Mouse (Mus musculus) lung, embryonic 16.5 days (tissue): ENCODE results near the gene Ubash3a. TPM values are rescaled to one million over a fixed set of nuclear protein-coding genes. Genes with fewer than 3 reads are reported as not detected.

Experiments used
- ATAC-seq: fragments of 200-750 bp; cut with Nextera tagmentation; 2 replicates; pipeline ENCODE4 v1.8.0; 2017; ENCODE audit warnings: low read depth, mild to moderate bottlenecking, moderate library complexity
- H3K27ac ChIP-seq: fragments of 300-500 bp; sonication (generic); 2 replicates; pipeline ENCODE4 v1.5.1; 2014; ENCODE audit warnings: mild to moderate bottlenecking, control low read depth, low read length
- H3K27me3 ChIP-seq: fragments of 300-500 bp; sonication (generic); 2 replicates; pipeline ENCODE4 v1.6.1; 2014; ENCODE audit warnings: low read depth, low read length, mixed read lengths; ENCODE audit not compliant: control insufficient read depth, insufficient read depth
- H3K36me3 ChIP-seq: fragments of 300-500 bp; sonication (generic); 2 replicates; pipeline ENCODE4 v1.6.1; 2014; ENCODE audit warnings: low read length; ENCODE audit not compliant: control insufficient read depth, insufficient read depth
- H3K4me1 ChIP-seq: fragments of 300-500 bp; sonication (generic); replicated peaks from 2 replicates; pipeline ENCODE4 v1.6.1; 2014; ENCODE audit warnings: low read length, mixed read lengths; ENCODE audit not compliant: control insufficient read depth, insufficient read depth
- H3K4me2 ChIP-seq: fragments of 300-500 bp; sonication (generic); 2 replicates; pipeline ENCODE4 v1.6.1; 2014; ENCODE audit warnings: low read depth, low read length, control low read depth
- H3K4me3 ChIP-seq: fragments of 300-500 bp; sonication (generic); 2 replicates; pipeline ENCODE4 v1.5.1; 2014; ENCODE audit warnings: mild to moderate bottlenecking, low read length, control low read depth
- H3K9ac ChIP-seq: fragments of 300-500 bp; sonication (generic); 2 replicates; pipeline ENCODE4 v1.6.1; 2014; ENCODE audit warnings: low read length, control low read depth
- H3K9me3 ChIP-seq: fragments of 300-500 bp; sonication (generic); 2 replicates; pipeline ENCODE4 v1.6.1; 2016; ENCODE audit warnings: low read length; ENCODE audit not compliant: control insufficient read depth
- WGBS: fragments of 180-500 bp; shearing (Covaris S2); extraction: QIAGEN DNeasy Blood & Tissue Kit; methylation state at CpG from one replicate; pipeline ENCODE4 v1.1.7; 2014; 5-methylcytosine and 5-hydroxymethylcytosine counted together
- polyA plus RNA-seq: library from polyadenylated mRNA; unstranded; fragments of >200 nt; fragmentation: Nextera tagmentation; extraction: Ambion mirVana; gene quantifications from 2 replicates; pipeline ENCODE4 v1.2.1, GENCODE M21; 2015

Ubash3a gene
- polyA plus RNA-seq = 0.90 and 1.6 TPM in 2 replicates

- Histone ChIP-seq H3K27me3 (no peaks in the 10 kb centered on the region), H3K4me3 (no peak within 1 kb of the TSS), H3K9me3 (no peaks in the 10 kb centered on the region), H3K9ac (no peak within 1 kb of the TSS), H3K4me1 (no peaks in the 10 kb centered on the region), H3K4me2 (no peak within 1 kb of the TSS), H3K27ac (no peak within 1 kb of the TSS), H3K36me3 (no peaks in the 10 kb centered on the region)
- no peak for ATAC-seq
- 50% methylated on average over 12 of the region's 12 CpGs for WGBS
Observed at GRCm38 (mm10) chr17:31207771-31208334, at the start of gene Ubash3a. Ubash3a (plus strand) TSS chr17:31207873.

DNA sequence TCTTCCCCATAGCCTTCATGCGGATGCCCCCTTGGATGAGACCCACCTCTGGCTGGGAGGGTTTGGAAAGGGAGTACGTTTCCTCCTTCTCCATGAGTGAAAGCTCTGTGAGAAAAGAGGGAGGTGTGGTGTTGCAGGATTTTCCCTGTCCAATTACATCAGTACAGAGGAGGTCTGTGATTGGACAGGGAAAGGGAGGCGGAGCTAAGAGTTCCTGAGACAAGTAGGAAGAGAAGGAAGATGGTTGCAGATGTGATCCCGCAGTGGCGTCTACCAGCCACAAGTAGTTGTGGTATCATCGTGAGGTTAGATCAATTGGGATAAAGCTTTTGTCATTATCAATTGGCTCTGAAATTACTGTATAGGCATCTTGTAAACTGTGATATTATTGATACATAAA is 49.8 kb upstream of the Ubash3a start:
- ATAC-seq = no peak
- Histone ChIP-seq H3K4me1 (no peaks in the 10 kb centered on the region), H3K27ac (no peak overlapping the region), H3K27me3 (no peaks in the 10 kb centered on the region), H3K9ac (no peak overlapping the region), H3K4me3 (no peak overlapping the region), H3K36me3 (no peaks in the 10 kb centered on the region), H3K4me2 (no peak overlapping the region), H3K9me3 (no peaks in the 10 kb centered on the region)
- 73% methylated on average over 6 of the region's 6 CpGs for WGBS

DNA sequence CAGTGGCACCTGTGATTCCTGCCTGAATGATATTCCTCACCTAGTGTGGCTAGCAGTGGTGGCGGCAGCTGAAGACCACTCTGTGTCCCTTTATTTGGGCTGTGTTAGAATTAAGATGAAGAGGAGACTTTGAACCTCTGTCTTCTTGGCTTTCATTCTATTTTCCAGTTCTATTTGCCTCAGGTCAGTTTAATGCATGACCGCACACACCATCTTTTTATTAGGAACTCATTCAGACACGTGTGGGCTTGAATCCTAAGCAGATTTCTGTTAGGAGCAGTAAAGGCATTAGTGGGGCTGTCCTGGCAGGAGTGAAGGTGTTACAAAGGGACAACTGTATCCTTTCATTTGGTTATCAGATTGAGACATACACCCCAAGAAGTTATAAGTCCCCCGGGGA is 47.4 kb upstream of the Ubash3a start:
- Histone ChIP-seq H3K9ac (no peak overlapping the region), H3K4me2 (no peak overlapping the region), H3K27ac (no peak overlapping the region), H3K27me3 (no peaks in the 10 kb centered on the region), H3K4me1 (no peaks in the 10 kb centered on the region), H3K36me3 (no peaks in the 10 kb centered on the region), H3K4me3 (no peak overlapping the region), H3K9me3 (no peaks in the 10 kb centered on the region)
- no peak for ATAC-seq
- 80% methylated on average over 4 of the region's 4 CpGs for WGBS

DNA sequence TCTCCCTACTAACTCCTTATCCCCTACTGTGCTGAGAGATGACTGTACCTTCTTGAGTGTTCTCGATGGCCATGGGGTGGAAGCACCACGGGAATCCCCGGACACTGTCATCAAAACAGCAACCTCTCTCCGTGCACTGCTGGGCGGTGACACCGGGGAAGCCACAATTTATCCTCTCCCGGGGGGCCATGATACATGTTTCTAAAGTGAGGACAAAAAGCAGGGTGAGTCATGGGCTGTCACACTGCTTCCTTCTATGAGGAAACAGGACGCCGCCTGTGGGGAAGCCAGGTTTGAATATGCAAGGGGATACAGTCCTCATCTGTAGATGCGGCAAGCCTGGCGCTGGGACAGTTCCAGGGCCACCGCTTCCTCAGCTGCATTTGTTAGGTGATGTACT is 45.1 kb upstream of the Ubash3a start:
- no peak overlapping the region for H3K4me2 ChIP-seq
- no peaks in the 10 kb centered on the region for H3K36me3 ChIP-seq
- ATAC-seq = no peak

GRCm38 (mm10) chr17:31163821-31164220 is 43.9 kb upstream of the Ubash3a start:
- Histone ChIP-seq H3K27ac (no peak overlapping the region), H3K4me3 (no peak overlapping the region), H3K36me3 (no peaks in the 10 kb centered on the region), H3K9ac (no peak overlapping the region), H3K9me3 (no peaks in the 10 kb centered on the region), H3K4me1 (no peaks in the 10 kb centered on the region; the same call in 1 of the 2 replicates), H3K4me2 (no peak overlapping the region), H3K27me3 (no peaks in the 10 kb centered on the region)
- no peak for ATAC-seq
- 71% methylated on average over 2 of the region's 2 CpGs for WGBS

More for the DNA sequence above, 45.1 kb upstream of the Ubash3a start:
- H3K9me3 ChIP-seq = no peaks in the 10 kb centered on the region
- H3K27me3 ChIP-seq = no peaks in the 10 kb centered on the region
- no peak overlapping the region for H3K9ac ChIP-seq
- 78% methylated on average over 12 of the region's 12 CpGs for WGBS
- no peak overlapping the region for H3K4me3 ChIP-seq
- no peaks in the 10 kb centered on the region for H3K4me1 ChIP-seq
- H3K27ac ChIP-seq = no peak overlapping the region

- 68% methylated on average over 6 of the region's 6 CpGs for WGBS
- no peak within 1 kb of the TSS for H3K9ac ChIP-seq
- ATAC-seq = no peak
Observed at GRCm38 (mm10) chr17:31165127-31165526, 42.5 kb upstream of the Ubash3a start, which contains the start of gene Tff1. Tff1 (minus strand) TSS chr17:31165277.

GRCm38 (mm10) chr17:31169796-31170195 is 37.9 kb upstream of the Ubash3a start:
- Histone ChIP-seq H3K9ac (no peak overlapping the region), H3K9me3 (no peaks in the 10 kb centered on the region), H3K4me1 (no peaks in the 10 kb centered on the region; the same call in 1 of the 2 replicates), H3K4me3 (no peak overlapping the region), H3K36me3 (no peaks in the 10 kb centered on the region), H3K4me2 (no peak overlapping the region), H3K27me3 (no peaks in the 10 kb centered on the region), H3K27ac (no peak overlapping the region)
- 47% methylated on average over 5 of the region's 5 CpGs for WGBS
- ATAC-seq = no peak

More at GRCm38 (mm10) chr17:31165127-31165526, 42.5 kb upstream of the Ubash3a start, which contains the start of gene Tff1:
- Histone ChIP-seq H3K4me3 (no peak within 1 kb of the TSS), H3K9me3 (no peaks in the 10 kb centered on the region), H3K4me2 (no peak within 1 kb of the TSS), H3K27me3 (no peaks in the 10 kb centered on the region), H3K4me1 (no peaks in the 10 kb centered on the region; the same call in 1 of the 2 replicates), H3K27ac (no peak within 1 kb of the TSS), H3K36me3 (no peaks in the 10 kb centered on the region)

DNA sequence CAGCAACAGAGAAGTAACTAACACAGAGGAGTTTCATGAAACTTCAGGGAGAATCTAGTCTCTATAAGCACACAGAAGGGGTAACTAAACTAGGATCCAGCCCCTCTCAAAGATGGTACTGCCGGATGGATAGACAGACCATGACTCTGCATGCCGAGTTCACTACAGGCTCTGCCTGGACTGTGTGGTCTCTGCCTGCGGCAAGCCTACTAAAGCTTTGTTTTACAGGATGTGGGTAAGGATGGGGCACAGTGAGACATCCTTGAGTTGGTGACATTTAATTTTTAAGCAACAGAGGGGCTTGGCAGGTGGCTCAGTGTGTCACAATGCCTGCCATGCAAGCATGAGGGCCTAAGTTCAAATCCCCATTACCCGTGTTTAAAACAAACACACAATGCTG is 31.4 kb upstream of the Ubash3a start:
- 74% methylated on average over 4 of the region's 4 CpGs for WGBS
- no peak for ATAC-seq

DNA sequence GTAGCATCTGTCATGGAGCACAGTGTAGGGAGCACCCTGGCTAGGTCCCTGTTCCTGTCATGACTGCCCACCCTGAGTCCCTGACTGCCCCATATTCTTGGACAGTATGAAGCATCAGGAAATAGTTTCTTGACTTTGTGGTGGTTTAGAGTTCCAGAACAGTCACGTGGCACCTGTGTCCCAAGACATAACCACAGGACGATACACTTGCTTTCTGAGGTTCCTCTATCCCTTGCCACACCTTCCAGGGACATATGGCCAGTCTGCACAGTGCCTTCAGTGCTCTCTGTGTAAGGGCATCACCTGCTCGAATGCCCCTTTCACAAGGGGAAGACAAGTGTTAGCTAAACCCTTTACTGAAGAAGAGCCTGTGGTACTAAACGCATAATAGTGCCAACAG is 26.2 kb upstream of the Ubash3a start:
- Histone ChIP-seq H3K27ac (no peak overlapping the region), H3K4me2 (no peak overlapping the region), H3K9me3 (no peaks in the 10 kb centered on the region), H3K36me3 (no peaks in the 10 kb centered on the region), H3K4me3 (no peak overlapping the region), H3K27me3 (no peaks in the 10 kb centered on the region), H3K9ac (no peak overlapping the region), H3K4me1 (peaks cover 6% of the 10 kb centered on the region)
- no peak for ATAC-seq
- WGBS = 65% methylated on average over 4 of the region's 4 CpGs

More for the DNA sequence above, 31.4 kb upstream of the Ubash3a start:
- no peaks in the 10 kb centered on the region for H3K27me3 ChIP-seq
- H3K9ac ChIP-seq = no peak overlapping the region
- no peak overlapping the region for H3K27ac ChIP-seq
- H3K4me1 ChIP-seq = no peaks in the 10 kb centered on the region
- no peaks in the 10 kb centered on the region for H3K36me3 ChIP-seq
- no peak overlapping the region for H3K4me3 ChIP-seq
- no peak overlapping the region for H3K4me2 ChIP-seq
- H3K9me3 ChIP-seq = no peaks in the 10 kb centered on the region
